Mouse (Mus musculus) testis, adult 2 months (tissue): ENCODE measurements around the gene Cpne9. TPM values are rescaled to one million over a fixed set of nuclear protein-coding genes. Genes with fewer than 3 reads are reported as not detected.

Source experiments
- H3K27ac ChIP-seq: fragments of 200-500 bp; 2 replicates; pipeline ENCODE4 v1.5.1; 2012; ENCODE audit warnings: low read depth, low read length; ENCODE audit not compliant: control insufficient read depth, insufficient read depth
- H3K27me3 ChIP-seq: fragments of 200-500 bp; 2 replicates; pipeline ENCODE4 v1.6.1; 2012; ENCODE audit warnings: mild to moderate bottlenecking, low read length, moderate library complexity; ENCODE audit not compliant: control insufficient read depth, insufficient read depth
- H3K36me3 ChIP-seq: fragments of 200-500 bp; 2 replicates; pipeline ENCODE4 v1.6.1; 2012; ENCODE audit warnings: mild to moderate bottlenecking, low read length; ENCODE audit not compliant: control insufficient read depth, insufficient read depth
- H3K4me1 ChIP-seq: fragments of 200-500 bp; 2 replicates; pipeline ENCODE4 v1.6.1; 2012; ENCODE audit warnings: low read length; ENCODE audit not compliant: control insufficient read depth, insufficient read depth
- H3K4me3 ChIP-seq: fragments of 200-500 bp; 2 replicates; pipeline ENCODE4 v1.5.1; 2012; ENCODE audit warnings: low read depth, mild to moderate bottlenecking, low read length, moderate library complexity, mixed read lengths; ENCODE audit not compliant: control insufficient read depth
- CTCF ChIP-seq: fragments of 200-500 bp; IDR thresholded peaks from 2 replicates; pipeline ENCODE4 v1.5.1; 2012; ENCODE audit warnings: low read depth, mild to moderate bottlenecking, inconsistent platforms, low read length, moderate library complexity; ENCODE audit not compliant: control insufficient read depth, insufficient read depth, insufficient replicate concordance
- POLR2A ChIP-seq: fragments of 200-500 bp; IDR thresholded peaks from 2 replicates; pipeline ENCODE4 v1.6.1; 2012; ENCODE audit warnings: low read depth, mild to moderate bottlenecking, inconsistent platforms, low read length, moderate library complexity; ENCODE audit not compliant: control insufficient read depth
- polyA plus RNA-seq: library from polyadenylated mRNA; depleted of rRNA; stranded (reverse); fragments of >200 nt; gene quantifications from 2 replicates; pipeline ENCODE4 v1.2.3, GENCODE M21; 2012

Cpne9 gene
- polyA plus RNA-seq, 1 experiment = 0.58 TPM

GRCm38 (mm10) chr6:113290346-113290745, 8.2 kb downstream of the Cpne9 start:
- TF ChIP-seq CTCF = no peak
- no peak for TF ChIP-seq POLR2A
- Histone ChIP-seq H3K4me1 (no peaks in the 10 kb centered on the region; the same call in 1 of the 2 replicates), H3K27ac (no peak overlapping the region), H3K36me3 (no peaks in the 10 kb centered on the region), H3K27me3 (no peaks in the 10 kb centered on the region), H3K4me3 (no peak overlapping the region)

- TF ChIP-seq POLR2A (no peak), CTCF (no peak)
- no peaks in the 10 kb centered on the region for H3K27me3 ChIP-seq
- no peak overlapping the region for H3K27ac ChIP-seq
- H3K4me1 ChIP-seq = no peaks in the 10 kb centered on the region; the same call in none of the 2 replicates
- no peak overlapping the region for H3K4me3 ChIP-seq
- no peaks in the 10 kb centered on the region for H3K36me3 ChIP-seq
Measured at GRCm38 (mm10) chr6:113292938-113293337, 10.8 kb downstream of the Cpne9 start.

GRCm38 (mm10) chr6:113296046-113296445, 13.9 kb downstream of the Cpne9 start:
- Histone ChIP-seq H3K27ac (no peak overlapping the region), H3K4me1 (no peaks in the 10 kb centered on the region; the same call in none of the 2 replicates), H3K36me3 (no peaks in the 10 kb centered on the region), H3K4me3 (no peak overlapping the region), H3K27me3 (no peaks in the 10 kb centered on the region)
- TF ChIP-seq POLR2A = no peak
- no peak for TF ChIP-seq CTCF

- Histone ChIP-seq H3K4me3 (no peak overlapping the region), H3K4me1 (no peaks in the 10 kb centered on the region; the same call in none of the 2 replicates), H3K27me3 (no peaks in the 10 kb centered on the region), H3K36me3 (no peaks in the 10 kb centered on the region), H3K27ac (no peak overlapping the region)
- TF ChIP-seq CTCF = no peak
- no peak for TF ChIP-seq POLR2A
Measured at GRCm38 (mm10) chr6:113296639-113297038, 14.5 kb downstream of the Cpne9 start.

GRCm38 (mm10) chr6:113301350-113301749, 19.2 kb downstream of the Cpne9 start:
- H3K4me3 ChIP-seq = no peak overlapping the region
- no peaks in the 10 kb centered on the region for H3K27me3 ChIP-seq
- TF ChIP-seq CTCF (no peak), POLR2A (no peak)
- H3K27ac ChIP-seq = no peak overlapping the region
- H3K4me1 ChIP-seq = no peaks in the 10 kb centered on the region; the same call in 1 of the 2 replicates
- no peaks in the 10 kb centered on the region for H3K36me3 ChIP-seq

GRCm38 (mm10) chr6:113302258-113302657, 20.2 kb downstream of the Cpne9 start:
- H3K27me3 ChIP-seq = no peaks in the 10 kb centered on the region
- H3K4me1 ChIP-seq = no peaks in the 10 kb centered on the region; the same call in 1 of the 2 replicates
- no peaks in the 10 kb centered on the region for H3K36me3 ChIP-seq
- TF ChIP-seq CTCF (no peak), POLR2A (no peak)
- no peak overlapping the region for H3K4me3 ChIP-seq
- H3K27ac ChIP-seq = no peak overlapping the region

GRCm38 (mm10) chr6:113306322-113306985, 24.3 kb downstream of the Cpne9 start:
- H3K4me1 ChIP-seq = peaks cover 2% of the 10 kb centered on the region; the same call in 1 of the 2 replicates
- peak overlapping the region; percentile 100 for H3K27ac ChIP-seq
- TF ChIP-seq CTCF (no peak), POLR2A (no peak)
- H3K36me3 ChIP-seq = no peaks in the 10 kb centered on the region
- no peaks in the 10 kb centered on the region for H3K27me3 ChIP-seq
- peak overlapping the region; percentile 98 for H3K4me3 ChIP-seq
